Mouse (Mus musculus) E14TG2a.4 (cell line): ENCODE results near the gene Prrx2.
"Not testable (repeated sequence)": the region's sequence is repeated elsewhere in the genome, so short reads cannot be mapped to it uniquely, and the experiment has no call there.

Experiments
- CTCF ChIP-seq: conservative IDR thresholded peaks from 2 replicates; pipeline ENCODE4 v1.5.1; 2014; ENCODE audit warnings: low read length
- NANOG ChIP-seq: IDR thresholded peaks from 2 replicates; pipeline ENCODE4 v1.6.1; 2014; ENCODE audit warnings: borderline replicate concordance, low read length, mixed read lengths
- POU5F1 ChIP-seq: IDR thresholded peaks from 2 replicates; pipeline ENCODE4 v1.6.1; 2014; ENCODE audit warnings: low read length, borderline replicate concordance

- TF ChIP-seq CTCF, NANOG, POU5F1: not testable (repeated sequence)
Measured at GRCm38 (mm10) chr2:30915933-30916332, 81.2 kb downstream of the Prrx2 start.
